Mouse (Mus musculus) liver, postnatal 0 days (tissue): ENCODE results near the gene Klhdc4.

Experiments
- CTCF ChIP-seq: sonication (generic); IDR thresholded peaks from 2 replicates; pipeline ENCODE4 v1.5.1; 2016; ENCODE audit warnings: antibody characterized with exemption, low read depth
- EP300 ChIP-seq: IDR thresholded peaks from 2 replicates; pipeline ENCODE4 v1.6.1; 2016; ENCODE audit warnings: antibody characterized with exemption, low read depth, mild to moderate bottlenecking

DNA sequence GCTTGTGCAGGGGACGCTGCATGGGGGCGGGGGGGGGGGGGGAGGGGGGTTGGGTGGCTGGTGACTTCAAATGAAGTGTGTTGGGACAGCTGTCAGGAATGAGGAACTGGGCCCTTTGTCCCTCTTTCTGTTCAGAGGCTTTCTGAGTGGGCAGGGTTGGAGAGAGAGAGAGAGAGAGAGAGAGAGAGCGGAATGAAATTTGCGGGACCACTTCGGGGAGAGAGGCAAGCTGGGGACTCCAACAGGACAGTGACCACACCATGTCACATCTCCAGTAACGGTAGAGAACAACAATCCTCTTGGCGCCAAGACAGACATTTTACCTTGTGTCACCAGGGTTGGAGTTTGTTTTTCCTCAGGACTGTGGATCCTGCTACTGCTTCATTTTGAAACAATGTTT lies 15.4 kb upstream of the Klhdc4 start:
- TF ChIP-seq CTCF (no peak), EP300 (no peak)
